Mouse (Mus musculus): Measurements from ENCODE around the gene Fibp. TPM values are rescaled to one million over a fixed set of nuclear protein-coding genes. Genes with fewer than 3 reads are reported as not detected.
A peak's percentile ranks its signal among the peaks of the same experiment; 100 is the strongest.

The Fibp gene
- polyA plus RNA-seq, 1 experiment from 2014 or later, result 116 TPM

GRCm38 (mm10) chr19:5465037-5465436 is 4.6 kb downstream of the Fibp start:
- no peak for TF ChIP-seq CTCF (IDR thresholded peaks at IDR 0.05; ENCODE audit: low read depth)
- H3K4me3 ChIP-seq (ENCODE audit: low read depth, low read length), result no peak overlapping the region
- H3K27ac ChIP-seq (ENCODE audit: low read depth, low read length), result no peak overlapping the region
- H3K9ac ChIP-seq (ENCODE audit: low read depth, low read length), result no peak overlapping the region
- H3K27me3 ChIP-seq (replicated peaks; ENCODE audit: control insufficient read depth, insufficient read depth, low read length), result no peaks in the 10 kb centered on the region
- H3K4me1 ChIP-seq (replicated peaks; ENCODE audit: control insufficient read depth, insufficient read depth, low read length), result peaks cover 2% of the 10 kb centered on the region; the same call in 1 of the 2 replicates
- H3K36me3 ChIP-seq (ENCODE audit: control insufficient read depth, insufficient read depth), result peaks cover 53% of the 10 kb centered on the region
- H3K4me2 ChIP-seq (replicated peaks; ENCODE audit: low read depth), result no peak overlapping the region
- no peak for ATAC-seq
- no peaks in the 10 kb centered on the region for H3K9me3 ChIP-seq (ENCODE audit: control insufficient read depth)
- 98% methylated on average over 8 of the region's 8 CpGs for WGBS

GRCm38 (mm10) chr19:5466916-5467500 is 6.6 kb downstream of the Fibp start:
- WGBS, result 90% methylated on average over 6 of the region's 6 CpGs
- H3K4me3 ChIP-seq (ENCODE audit: low read depth, low read length), result no peak overlapping the region
- H3K4me1 ChIP-seq (replicated peaks; ENCODE audit: control insufficient read depth, insufficient read depth, low read length), result no peaks in the 10 kb centered on the region

GRCm38 (mm10) chr19:5468374-5468773 is 8.0 kb downstream of the Fibp start, which contains the start of gene Ctsw:
Ctsw (minus strand) TSS chr19:5468507.
- H3K4me3 ChIP-seq (ENCODE audit: low read depth, low read length), result no peak within 1 kb of the TSS
- no peaks in the 10 kb centered on the region for H3K27me3 ChIP-seq (replicated peaks; ENCODE audit: control insufficient read depth, insufficient read depth, low read length)
- H3K9me3 ChIP-seq (ENCODE audit: control insufficient read depth), result no peaks in the 10 kb centered on the region
- TF ChIP-seq CTCF (IDR thresholded peaks at IDR 0.05; ENCODE audit: low read depth), result no peak
- no peak for ATAC-seq
- H3K27ac ChIP-seq (ENCODE audit: low read depth, low read length), result no peak within 1 kb of the TSS
- WGBS, result 47% methylated on average over 5 of the region's 5 CpGs
- no peak within 1 kb of the TSS for H3K9ac ChIP-seq (ENCODE audit: low read depth, low read length)
- H3K4me1 ChIP-seq (replicated peaks; ENCODE audit: control insufficient read depth, insufficient read depth, low read length), result no peaks in the 10 kb centered on the region
- H3K36me3 ChIP-seq (ENCODE audit: control insufficient read depth, insufficient read depth), result peaks cover 42% of the 10 kb centered on the region
- no peak within 1 kb of the TSS for H3K4me2 ChIP-seq (replicated peaks; ENCODE audit: low read depth)

More at GRCm38 (mm10) chr19:5466916-5467500, 6.6 kb downstream of the Fibp start:
- TF ChIP-seq CTCF (IDR thresholded peaks at IDR 0.05; ENCODE audit: low read depth), result no peak
- Histone ChIP-seq H3K9me3 (ENCODE audit: control insufficient read depth) (no peaks in the 10 kb centered on the region), H3K36me3 (ENCODE audit: control insufficient read depth, insufficient read depth) (peaks cover 53% of the 10 kb centered on the region), H3K27me3 (replicated peaks; ENCODE audit: control insufficient read depth, insufficient read depth, low read length) (no peaks in the 10 kb centered on the region), H3K4me2 (replicated peaks; ENCODE audit: low read depth) (no peak overlapping the region), H3K27ac (ENCODE audit: low read depth, low read length) (no peak overlapping the region), H3K9ac (ENCODE audit: low read depth, low read length) (no peak overlapping the region)
- no peak for ATAC-seq

- Histone ChIP-seq H3K4me2 (replicated peaks; ENCODE audit: low read depth) (no peak overlapping the region), H3K9me3 (ENCODE audit: control insufficient read depth) (no peaks in the 10 kb centered on the region), H3K4me3 (ENCODE audit: low read depth, low read length) (no peak overlapping the region), H3K27ac (ENCODE audit: low read depth, low read length) (no peak overlapping the region), H3K27me3 (replicated peaks; ENCODE audit: control insufficient read depth, insufficient read depth, low read length) (no peaks in the 10 kb centered on the region), H3K36me3 (ENCODE audit: control insufficient read depth, insufficient read depth) (peaks cover 10% of the 10 kb centered on the region; the same call in 1 of the 2 replicates), H3K4me1 (replicated peaks; ENCODE audit: control insufficient read depth, insufficient read depth, low read length) (no peaks in the 10 kb centered on the region), H3K9ac (ENCODE audit: low read depth, low read length) (no peak overlapping the region)
- 60% methylated on average over 5 of the region's 5 CpGs for WGBS
- no peak for ATAC-seq
- TF ChIP-seq CTCF (IDR thresholded peaks at IDR 0.05; ENCODE audit: low read depth), result no peak
Observed at GRCm38 (mm10) chr19:5471846-5472245, 11.4 kb downstream of the Fibp start.

GRCm38 (mm10) chr19:5472857-5473256 is 12.4 kb downstream of the Fibp start:
- H3K4me2 ChIP-seq (replicated peaks; ENCODE audit: low read depth), result no peak overlapping the region
- WGBS, result 78% methylated on average over 3 of the region's 3 CpGs

GRCm38 (mm10) chr19:5473720-5474119 is 13.3 kb downstream of the Fibp start, which contains the start of gene Efemp2:
Efemp2 (plus strand) TSS chr19:5473954.
- Histone ChIP-seq H3K27me3 (replicated peaks; ENCODE audit: control insufficient read depth, insufficient read depth, low read length) (no peaks in the 10 kb centered on the region), H3K4me1 (replicated peaks; ENCODE audit: control insufficient read depth, insufficient read depth, low read length) (no peaks in the 10 kb centered on the region), H3K4me3 (ENCODE audit: low read depth, low read length) (peak within 1 kb of the TSS; percentile 54), H3K36me3 (ENCODE audit: control insufficient read depth, insufficient read depth) (peaks cover 3% of the 10 kb centered on the region; the same call in 1 of the 2 replicates), H3K9ac (ENCODE audit: low read depth, low read length) (peak within 1 kb of the TSS; percentile 75), H3K27ac (ENCODE audit: low read depth, low read length) (peak within 1 kb of the TSS; percentile 74), H3K9me3 (ENCODE audit: control insufficient read depth) (no peaks in the 10 kb centered on the region), H3K4me2 (replicated peaks; ENCODE audit: low read depth) (peak within 1 kb of the TSS; percentile 93)
- peak; percentile 51; the same call in 1 of the 2 replicates for ATAC-seq
- 2% methylated on average over 22 of the region's 22 CpGs for WGBS
- TF ChIP-seq CTCF (IDR thresholded peaks at IDR 0.05; ENCODE audit: low read depth), result 0 out of 2 replicates have a peak, but pooled peaks have one; percentile 9

More at GRCm38 (mm10) chr19:5472857-5473256, 12.4 kb downstream of the Fibp start:
- peak; percentile 53 for TF ChIP-seq CTCF (IDR thresholded peaks at IDR 0.05; ENCODE audit: low read depth)
- no peaks in the 10 kb centered on the region for H3K9me3 ChIP-seq (ENCODE audit: control insufficient read depth)
- H3K4me1 ChIP-seq (replicated peaks; ENCODE audit: control insufficient read depth, insufficient read depth, low read length), result no peaks in the 10 kb centered on the region
- H3K4me3 ChIP-seq (ENCODE audit: low read depth, low read length), result no peak overlapping the region
- H3K9ac ChIP-seq (ENCODE audit: low read depth, low read length), result no peak overlapping the region
- H3K27ac ChIP-seq (ENCODE audit: low read depth, low read length), result no peak overlapping the region
- no peak for ATAC-seq
- peaks cover 3% of the 10 kb centered on the region; the same call in 1 of the 2 replicates for H3K36me3 ChIP-seq (ENCODE audit: control insufficient read depth, insufficient read depth)
- no peaks in the 10 kb centered on the region for H3K27me3 ChIP-seq (replicated peaks; ENCODE audit: control insufficient read depth, insufficient read depth, low read length)

Data from intestine, postnatal 0 days (tissue).